21 mouse cellular contexts compared by ENCODE assay signal in the genomic region with DNA sequence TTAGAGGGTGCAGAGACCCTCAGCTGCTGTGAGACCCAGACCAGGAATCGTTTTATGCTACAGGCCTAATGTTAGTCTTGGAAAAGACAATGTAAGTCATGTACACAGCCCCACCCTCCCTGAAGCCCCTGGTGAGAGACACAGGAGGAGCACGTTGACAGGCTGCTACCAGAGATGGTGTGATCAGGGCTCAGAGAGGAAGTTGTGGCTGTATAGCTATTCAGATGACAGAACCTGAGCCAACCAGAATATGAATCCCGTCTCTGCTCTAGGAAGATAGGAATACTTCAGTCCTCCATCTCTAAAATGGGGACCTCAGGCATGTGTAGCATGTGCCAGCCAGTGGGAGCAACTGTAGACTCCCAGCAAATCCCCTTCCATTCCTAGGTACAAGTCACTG.
"Had no signal": no experiment of that assay in that cellular context is flagged by ENCODE, and none has a peak within 500 bp of the region (broad histone marks: within the 10 kb centered on the region; RNA-seq: fewer than 3 reads in every experiment).

No protein-coding gene starts in this region.

- ATAC-seq: liver, postnatal 0 days; lung, postnatal 0 days; midbrain, embryonic 13.5 days; midbrain, embryonic 15.5 days had no signal

- H3K9me3 ChIP-seq: liver, embryonic 13.5 days; liver, embryonic 15.5 days; lung, embryonic 15.5 days; midbrain, embryonic 10.5 days; midbrain, embryonic 13.5 days; midbrain, embryonic 15.5 days; neural tube, embryonic 12.5 days had no signal

- H3K36me3 ChIP-seq: midbrain, embryonic 13.5 days; midbrain, embryonic 15.5 days had no signal

- DNase-seq: liver, embryonic 13.5 days; liver, postnatal 0 days; lung, adult 2 months; lung, postnatal 14 days; lung, postnatal 36 days; retina, postnatal 1 day; right cerebral cortex, adult 18-20 months; right cerebral cortex, postnatal 25 days; right cerebral cortex, postnatal 4 days; spleen, adult 18-20 months; thymus, adult 18-20 months; thymus, postnatal 14 days; thymus, postnatal 36 days had no signal

- H3K27ac ChIP-seq: liver, embryonic 13.5 days; liver, embryonic 15.5 days; lung, embryonic 15.5 days; macrophage; midbrain, embryonic 10.5 days; midbrain, embryonic 13.5 days; midbrain, embryonic 15.5 days; neural tube, embryonic 12.5 days had no signal

- H3K27me3 ChIP-seq: liver, embryonic 13.5 days; liver, embryonic 15.5 days; lung, embryonic 15.5 days; midbrain, embryonic 13.5 days; midbrain, embryonic 15.5 days; neural tube, embryonic 12.5 days had no signal

- H3K9ac ChIP-seq: liver, embryonic 13.5 days; liver, embryonic 15.5 days; liver, postnatal 0 days; lung, embryonic 15.5 days; midbrain, embryonic 13.5 days; midbrain, embryonic 15.5 days; neural tube, embryonic 12.5 days had no signal

- H3K4me1 ChIP-seq: lung, embryonic 15.5 days; midbrain, embryonic 10.5 days; midbrain, embryonic 13.5 days; midbrain, embryonic 15.5 days; neural tube, embryonic 12.5 days had no signal

- H3K4me3 ChIP-seq: liver, embryonic 13.5 days; liver, embryonic 15.5 days; lung, embryonic 15.5 days; midbrain, embryonic 10.5 days; midbrain, embryonic 13.5 days; midbrain, embryonic 15.5 days; neural tube, embryonic 12.5 days had no signal
